Mouse (Mus musculus) hindbrain, embryonic 16.5 days (tissue): ENCODE results near the gene Sgcg. TPM values are rescaled to one million over a fixed set of nuclear protein-coding genes. Genes with fewer than 3 reads are reported as not detected.

Experiments
- ATAC-seq: fragments of 200-750 bp; cut with Nextera tagmentation; 2 replicates; pipeline ENCODE4 v1.8.0; 2017; ENCODE audit warnings: moderate TSS enrichment, moderate library complexity
- H3K27ac ChIP-seq: fragments of 300-500 bp; sonication (generic); 2 replicates; pipeline ENCODE4 v1.5.1; 2014; ENCODE audit warnings: low read depth, mild to moderate bottlenecking, control low read depth, low read length, moderate library complexity
- H3K27me3 ChIP-seq: fragments of 300-500 bp; sonication (generic); replicated peaks from 2 replicates; pipeline ENCODE4 v1.6.1; 2014; ENCODE audit warnings: low read length; ENCODE audit not compliant: control insufficient read depth, insufficient read depth
- H3K36me3 ChIP-seq: fragments of 300-500 bp; sonication (generic); 2 replicates; pipeline ENCODE4 v1.6.1; 2014; ENCODE audit warnings: mild to moderate bottlenecking, low read length, moderate library complexity, mixed read lengths; ENCODE audit not compliant: control insufficient read depth, insufficient read depth
- H3K4me1 ChIP-seq: fragments of 300-500 bp; sonication (generic); 2 replicates; pipeline ENCODE4 v1.6.1; 2014; ENCODE audit warnings: low read depth, low read length; ENCODE audit not compliant: control insufficient read depth, insufficient read depth
- H3K4me2 ChIP-seq: fragments of 300-500 bp; sonication (generic); 2 replicates; pipeline ENCODE4 v1.6.1; 2014; ENCODE audit warnings: mild to moderate bottlenecking, low read length, control low read depth, moderate library complexity
- H3K4me3 ChIP-seq: fragments of 300-500 bp; sonication (generic); 2 replicates; pipeline ENCODE4 v1.5.1; 2014; ENCODE audit warnings: mild to moderate bottlenecking, low read length, control low read depth, moderate library complexity
- H3K9ac ChIP-seq: fragments of 300-500 bp; sonication (generic); 2 replicates; pipeline ENCODE4 v1.6.1; 2014; ENCODE audit warnings: low read depth, mild to moderate bottlenecking, control low read depth, low read length, moderate library complexity
- H3K9me3 ChIP-seq: fragments of 300-500 bp; sonication (generic); 2 replicates; pipeline ENCODE4 v1.6.1; 2014; ENCODE audit warnings: mild to moderate bottlenecking, low read length, moderate library complexity; ENCODE audit not compliant: control insufficient read depth
- WGBS: fragments of 180-500 bp; shearing (Covaris S2); extraction: QIAGEN DNeasy Blood & Tissue Kit; methylation state at CpG from one replicate; pipeline ENCODE4 v1.1.7; 2014; 5-methylcytosine and 5-hydroxymethylcytosine counted together
- polyA plus RNA-seq: library from polyadenylated mRNA; unstranded; fragments of >200 nt; fragmentation: Nextera tagmentation; extraction: Ambion mirVana; gene quantifications from 2 replicates; pipeline ENCODE4 v1.2.1, GENCODE M21; 2015

Sgcg gene
- polyA plus RNA-seq, 1 experiment from 2014 or later, result 0.18 TPM

DNA sequence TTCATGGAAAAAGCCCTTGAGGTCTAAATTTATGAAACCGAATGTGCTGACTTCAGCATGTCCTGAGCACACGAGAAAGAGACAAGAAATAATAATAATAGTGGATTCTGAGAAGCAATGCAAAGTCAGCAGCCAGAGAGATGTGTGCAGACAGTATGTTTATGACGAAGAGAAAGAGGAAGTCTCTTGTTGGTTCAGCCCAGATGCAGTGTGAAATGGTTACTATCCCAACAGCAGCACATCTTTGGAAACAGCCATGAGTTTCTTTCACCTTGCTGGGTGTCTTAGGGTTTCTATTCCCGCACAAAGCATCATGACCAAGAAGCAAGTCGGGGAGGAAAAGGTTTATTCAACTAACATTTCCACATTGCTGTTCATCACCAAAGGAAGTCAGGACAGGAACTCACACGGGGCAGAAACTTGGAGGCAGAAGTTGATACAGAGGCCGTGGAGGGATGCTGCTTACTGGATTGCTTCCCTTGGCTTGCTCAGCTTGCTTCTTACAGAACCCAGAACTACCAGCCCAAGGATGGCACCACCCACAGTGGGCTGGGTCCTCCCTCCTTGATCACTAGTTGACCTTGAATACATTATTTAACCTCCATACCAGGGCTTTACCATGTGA, 20.5 kb upstream of the Sgcg start:
- no peak overlapping the region for H3K9ac ChIP-seq
- ATAC-seq, result no peak
- no peaks in the 10 kb centered on the region for H3K36me3 ChIP-seq
- WGBS, result 83% methylated on average over 7 of the region's 7 CpGs
- H3K27ac ChIP-seq, result no peak overlapping the region
- H3K4me3 ChIP-seq, result no peak overlapping the region
- H3K4me2 ChIP-seq, result no peak overlapping the region
- no peaks in the 10 kb centered on the region for H3K9me3 ChIP-seq
- H3K4me1 ChIP-seq, result peaks cover 4% of the 10 kb centered on the region
- H3K27me3 ChIP-seq, result peaks cover 11% of the 10 kb centered on the region

DNA sequence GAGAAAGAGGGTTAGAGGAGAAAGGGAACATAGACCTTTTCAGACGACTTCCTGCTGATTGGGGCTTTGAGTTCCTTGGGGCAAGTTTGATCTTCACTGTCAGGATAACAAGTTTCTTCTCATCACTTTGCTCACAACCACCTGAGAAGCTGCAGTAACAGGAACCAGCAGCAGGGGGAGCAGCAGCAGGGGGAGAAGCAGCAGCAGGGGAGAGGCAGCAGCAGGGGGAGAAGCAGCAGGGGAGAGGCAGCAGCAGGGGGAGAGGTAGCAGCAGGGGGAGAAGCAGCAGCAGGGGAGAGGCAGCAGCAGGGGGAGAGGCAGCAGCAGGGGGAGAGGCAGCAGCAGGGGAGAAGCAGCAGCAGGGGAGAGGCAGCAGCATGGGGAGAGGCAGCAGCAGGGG, 19.0 kb upstream of the Sgcg start:
- WGBS, result 53% methylated on average over 1 of the region's 1 CpGs
- H3K4me1 ChIP-seq, result peaks cover 4% of the 10 kb centered on the region
- H3K27ac ChIP-seq, result no peak overlapping the region
- no peak for ATAC-seq
- no peak overlapping the region for H3K4me2 ChIP-seq
- no peak overlapping the region for H3K4me3 ChIP-seq
- H3K36me3 ChIP-seq, result no peaks in the 10 kb centered on the region
- H3K9me3 ChIP-seq, result no peaks in the 10 kb centered on the region
- H3K9ac ChIP-seq, result no peak overlapping the region
- peaks cover 11% of the 10 kb centered on the region for H3K27me3 ChIP-seq

DNA sequence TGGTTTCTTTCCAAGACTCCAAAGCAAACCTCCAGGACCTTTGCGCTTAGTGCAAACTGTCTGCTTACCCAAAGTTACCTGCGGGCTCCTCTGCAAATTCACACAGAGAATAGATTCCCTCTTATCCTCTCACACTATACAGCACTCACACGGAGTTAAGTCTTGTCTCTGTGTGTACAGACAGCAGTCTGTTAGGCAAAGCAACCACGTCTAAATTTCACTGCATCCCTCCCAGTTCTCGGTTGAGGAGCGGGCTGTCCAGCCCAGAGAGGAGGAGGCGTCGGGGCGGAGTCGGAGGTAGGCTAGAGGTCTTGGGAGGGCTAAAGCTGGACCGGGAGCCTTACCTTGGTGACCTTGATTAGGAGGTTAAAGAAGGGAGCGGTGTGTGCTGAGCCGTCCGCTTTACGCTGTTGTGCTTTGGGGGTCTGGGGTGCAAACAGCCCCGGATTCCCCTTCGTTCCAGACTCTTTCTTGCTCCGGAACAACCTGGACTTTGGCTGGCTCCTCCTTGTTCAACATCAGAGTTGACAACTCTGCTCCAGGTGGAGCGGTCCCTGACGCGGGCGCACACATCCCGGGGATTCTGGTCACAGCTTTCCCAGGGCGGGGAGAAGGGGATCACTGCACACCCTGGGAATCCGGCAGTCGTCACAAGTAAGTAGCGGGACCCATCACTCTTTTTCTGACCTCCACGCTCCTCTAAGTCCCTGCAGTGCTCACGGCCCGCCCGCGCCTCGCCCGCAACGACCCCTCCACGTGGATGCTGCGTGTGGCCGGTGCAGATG, 16.3 kb upstream of the Sgcg start:
- no peaks in the 10 kb centered on the region for H3K9me3 ChIP-seq
- H3K4me3 ChIP-seq, result peak overlapping the region; percentile 27
- H3K9ac ChIP-seq, result peak overlapping the region; percentile 35
- peaks cover 4% of the 10 kb centered on the region for H3K4me1 ChIP-seq
- no peaks in the 10 kb centered on the region for H3K36me3 ChIP-seq
- H3K27ac ChIP-seq, result no peak overlapping the region
- H3K27me3 ChIP-seq, result peaks cover 11% of the 10 kb centered on the region
- 8% methylated on average over 38 of the region's 38 CpGs for WGBS
- H3K4me2 ChIP-seq, result peak overlapping the region; percentile 55
- no peak for ATAC-seq

DNA sequence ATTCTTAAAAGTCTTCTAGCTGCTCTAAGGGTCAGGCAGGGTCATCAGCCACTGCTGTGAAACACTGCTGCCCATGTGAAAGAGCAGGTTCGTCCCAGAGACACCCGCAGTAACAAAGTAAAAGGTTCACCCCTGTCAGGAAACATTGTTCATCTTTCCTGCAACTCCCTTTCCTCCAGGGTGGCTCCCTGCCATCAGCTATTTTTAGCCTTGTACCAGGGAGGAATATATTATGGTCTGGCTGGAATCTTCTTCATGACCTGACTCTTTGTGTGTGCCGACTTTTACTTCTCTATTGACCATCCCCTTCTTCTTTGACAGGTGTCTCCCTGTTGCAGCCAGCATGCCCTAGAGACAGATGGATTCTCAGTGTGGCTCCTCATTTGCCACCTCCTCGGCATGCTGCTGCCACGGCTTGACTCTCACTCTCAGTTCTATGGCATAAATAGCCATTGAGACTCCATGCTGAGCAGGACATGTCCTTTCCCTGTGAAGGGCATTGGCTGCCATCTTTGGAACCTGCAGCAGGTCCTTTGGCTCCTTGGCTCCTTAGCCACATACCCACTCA, 9.7 kb upstream of the Sgcg start:
- H3K9me3 ChIP-seq, result no peaks in the 10 kb centered on the region
- H3K4me2 ChIP-seq, result no peak overlapping the region
- no peak overlapping the region for H3K4me3 ChIP-seq
- no peak overlapping the region for H3K27ac ChIP-seq
- WGBS, result 36% methylated on average over 5 of the region's 5 CpGs
- no peak overlapping the region for H3K9ac ChIP-seq
- no peaks in the 10 kb centered on the region for H3K27me3 ChIP-seq
- ATAC-seq, result no peak
- no peaks in the 10 kb centered on the region for H3K36me3 ChIP-seq
- no peaks in the 10 kb centered on the region for H3K4me1 ChIP-seq

DNA sequence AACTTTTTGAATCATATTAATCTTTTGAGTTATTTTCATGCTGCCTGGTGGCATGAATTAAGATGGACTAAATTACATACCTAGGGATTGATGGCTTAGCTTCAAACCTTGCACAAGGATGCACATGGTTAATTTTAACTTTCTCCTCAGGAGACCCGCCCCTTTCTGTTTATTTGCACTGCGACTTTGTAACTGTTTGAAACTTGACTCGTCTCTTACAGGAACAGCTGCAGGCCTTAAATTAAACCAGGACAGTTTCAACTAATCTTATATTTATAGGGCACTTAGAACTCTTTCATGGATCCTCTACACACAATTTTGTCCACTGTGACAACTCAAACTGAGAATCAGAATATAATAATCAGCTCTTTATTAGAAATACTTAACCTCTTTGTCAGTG, 794 bp upstream of the Sgcg start:
- H3K4me2 ChIP-seq, result no peak overlapping the region
- no peaks in the 10 kb centered on the region for H3K9me3 ChIP-seq
- no peak overlapping the region for H3K9ac ChIP-seq
- no peaks in the 10 kb centered on the region for H3K36me3 ChIP-seq
- ATAC-seq, result no peak
- no peaks in the 10 kb centered on the region for H3K4me1 ChIP-seq
- H3K27me3 ChIP-seq, result no peaks in the 10 kb centered on the region
- no peak overlapping the region for H3K4me3 ChIP-seq
- 63% methylated on average over 3 of the region's 3 CpGs for WGBS
- no peak overlapping the region for H3K27ac ChIP-seq

DNA sequence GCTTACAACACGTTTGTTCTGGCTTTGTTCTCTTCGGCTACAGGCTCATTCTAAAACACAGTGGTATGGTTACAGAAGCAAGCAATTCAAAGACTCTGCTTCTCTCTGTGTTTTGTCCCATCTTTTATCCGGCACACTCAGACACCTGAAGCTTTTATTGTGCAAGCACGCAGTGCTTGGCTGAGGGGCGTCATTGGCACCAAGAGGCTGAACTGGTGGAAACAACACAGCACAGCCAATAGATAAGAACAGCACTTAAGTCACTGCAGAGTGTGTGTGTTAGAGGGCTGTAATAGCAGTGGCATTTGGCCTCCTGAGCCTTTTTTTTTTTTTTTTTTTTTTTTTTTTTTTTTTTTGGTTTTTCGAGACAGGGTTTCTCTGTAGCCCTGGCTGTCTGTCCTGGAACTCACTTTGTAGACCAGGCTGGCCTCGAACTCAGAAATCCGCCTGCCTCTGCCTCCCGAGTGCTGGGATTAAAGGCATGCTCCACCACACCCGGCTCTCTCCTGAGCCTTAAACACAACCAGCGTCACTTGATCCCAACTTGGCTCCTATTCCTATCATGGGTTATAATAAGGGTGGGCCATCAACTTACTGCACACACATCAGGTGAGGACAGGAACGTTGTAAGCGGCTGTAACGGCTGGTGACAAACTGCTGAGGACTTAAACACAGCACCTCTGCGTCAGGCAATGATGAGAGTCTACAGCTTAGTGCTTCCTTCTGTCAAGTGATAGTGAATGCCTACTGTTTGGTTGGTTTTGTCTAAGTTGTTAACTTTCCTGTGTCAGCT, 5.5 kb downstream of the Sgcg start:
- Histone ChIP-seq H3K27me3 (no peaks in the 10 kb centered on the region), H3K36me3 (no peaks in the 10 kb centered on the region), H3K4me3 (no peak overlapping the region), H3K9me3 (peaks cover 6% of the 10 kb centered on the region), H3K4me1 (no peaks in the 10 kb centered on the region), H3K9ac (no peak overlapping the region), H3K27ac (no peak overlapping the region), H3K4me2 (no peak overlapping the region)
- 89% methylated on average over 15 of the region's 15 CpGs for WGBS
- no peak for ATAC-seq

DNA sequence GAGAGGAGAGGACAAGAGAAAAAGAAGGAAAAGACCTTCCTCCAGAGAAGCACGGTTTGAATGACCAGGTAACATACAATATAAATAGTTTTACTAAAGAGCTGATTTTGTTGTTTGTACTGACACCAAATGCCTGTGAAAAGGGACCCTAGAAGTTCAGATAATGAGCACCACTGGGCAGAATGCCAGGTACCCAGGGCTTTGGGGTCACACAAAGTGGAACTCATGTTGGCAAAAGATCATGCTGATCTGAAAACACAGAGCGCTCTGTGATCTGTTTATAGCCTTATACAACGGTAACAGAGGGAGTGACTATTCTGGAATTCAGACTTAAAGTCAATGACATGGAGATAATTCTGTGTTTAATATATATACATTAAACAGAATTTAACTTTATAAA, 11.8 kb downstream of the Sgcg start:
- Histone ChIP-seq H3K27me3 (no peaks in the 10 kb centered on the region), H3K9ac (no peak overlapping the region), H3K4me3 (no peak overlapping the region), H3K36me3 (no peaks in the 10 kb centered on the region), H3K4me2 (no peak overlapping the region), H3K4me1 (no peaks in the 10 kb centered on the region), H3K9me3 (peaks cover 6% of the 10 kb centered on the region), H3K27ac (no peak overlapping the region)
- 74% methylated on average over 3 of the region's 3 CpGs for WGBS
- no peak for ATAC-seq

DNA sequence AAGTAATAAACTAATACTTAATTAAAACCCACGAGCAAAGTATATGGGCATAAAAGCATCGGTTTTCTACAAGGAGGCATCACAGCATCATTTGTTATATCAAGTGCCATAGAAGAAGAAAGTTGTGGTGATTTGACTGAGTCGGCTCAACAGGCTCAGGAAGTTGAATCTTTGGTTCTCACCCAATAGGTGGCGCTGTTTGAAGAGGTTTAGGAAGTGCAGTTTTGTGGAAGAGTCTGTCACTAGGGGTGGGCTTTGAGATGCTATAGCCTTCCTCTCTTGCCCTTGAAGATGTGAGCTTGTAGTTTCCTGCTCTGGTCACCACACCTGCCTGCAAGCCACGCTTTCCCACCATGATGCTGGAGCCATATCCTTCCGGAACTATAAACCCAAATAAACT, 15.7 kb downstream of the Sgcg start:
- H3K27me3 ChIP-seq, result no peaks in the 10 kb centered on the region
- H3K4me2 ChIP-seq, result no peak overlapping the region
- no peak overlapping the region for H3K4me3 ChIP-seq
- no peak for ATAC-seq
- no peaks in the 10 kb centered on the region for H3K4me1 ChIP-seq
- no peaks in the 10 kb centered on the region for H3K9me3 ChIP-seq
- WGBS, result 42% methylated on average over 6 of the region's 6 CpGs
- no peak overlapping the region for H3K9ac ChIP-seq
- H3K36me3 ChIP-seq, result no peaks in the 10 kb centered on the region
- no peak overlapping the region for H3K27ac ChIP-seq

DNA sequence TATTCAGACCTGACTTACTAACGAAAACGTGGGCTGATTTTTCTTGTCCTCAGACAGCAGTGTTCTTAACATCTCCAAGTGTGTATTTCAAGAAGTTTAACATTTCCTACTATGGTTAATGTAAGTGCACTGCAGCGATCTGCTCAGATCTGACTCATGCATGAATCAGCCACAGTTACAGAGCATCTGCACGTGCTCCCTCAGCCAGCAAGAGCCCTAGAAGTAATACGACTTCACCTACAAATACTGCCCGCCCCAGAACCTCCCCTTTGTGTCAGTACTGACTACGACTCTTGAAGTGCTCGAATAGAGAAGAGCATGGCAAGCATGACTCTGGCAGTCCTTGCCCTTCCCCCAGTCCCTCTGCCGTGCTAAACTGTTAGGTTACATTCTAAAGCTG, 19.5 kb downstream of the Sgcg start:
- Histone ChIP-seq H3K4me3 (no peak overlapping the region), H3K27ac (no peak overlapping the region), H3K9ac (no peak overlapping the region), H3K9me3 (no peaks in the 10 kb centered on the region), H3K36me3 (no peaks in the 10 kb centered on the region), H3K4me2 (no peak overlapping the region), H3K4me1 (no peaks in the 10 kb centered on the region; the same call in 1 of the 2 replicates), H3K27me3 (no peaks in the 10 kb centered on the region)
- ATAC-seq, result no peak
- 75% methylated on average over 9 of the region's 9 CpGs for WGBS
